In genomic region chr7:34917998-34918397, GRCm38 (mm10) we compare ENCODE assay signal across 20 mouse cellular contexts. TPM values are rescaled to one million over a fixed set of nuclear protein-coding genes. Genes with fewer than 3 reads are reported as not detected.
DNase-seq lines count a peak whose midpoint lies in the region; ATAC-seq and TF ChIP-seq lines count a peak whose summit lies in the region.
"Had no signal": no experiment of that assay in that cellular context is flagged by ENCODE, and none has a peak within 500 bp of the region (broad histone marks: within the 10 kb centered on the region; RNA-seq: fewer than 3 reads in every experiment).

No protein-coding gene starts in this region.

- H3K9ac ChIP-seq in kidney, postnatal 0 days (ENCODE audit: low read depth, low read length), result no peak overlapping the region
- H3K9ac ChIP-seq: embryonic facial prominence, embryonic 13.5 days; forebrain, embryonic 12.5 days; forebrain, postnatal 0 days; heart, embryonic 15.5 days; hindbrain, embryonic 14.5 days had no signal

- DNase-seq in kidney, adult 2 months, result no peak
- no peak for DNase-seq in kidney, adult 8-10 months
- no peak for DNase-seq in kidney, postnatal 0 days (ENCODE audit: low spot score)
- no peak for DNase-seq in kidney, adult 11 months
- DNase-seq in G1E (ENCODE audit: low spot score), result no peak
- no peak for DNase-seq in spleen, adult 12 weeks (ENCODE audit: low spot score)
- DNase-seq: adrenal gland, adult 8-10 months; adrenal gland, postnatal 36 days; cerebellum, adult 11 months; cerebellum, adult 8-10 months; cerebellum, postnatal 14 days; forebrain, postnatal 0 days had no signal

- no peak for TF ChIP-seq POLR2A in kidney, adult 2 months (IDR thresholded peaks at IDR 0.05; ENCODE audit: low read depth, low read length)

- H3K4me1 ChIP-seq in kidney, adult 2 months (ENCODE audit: control insufficient read depth, insufficient read depth, low read length), result peaks cover 49% of the 10 kb centered on the region
- peaks cover 13% of the 10 kb centered on the region; the same call in 1 of the 2 replicates for H3K4me1 ChIP-seq in kidney, postnatal 0 days (replicated peaks; ENCODE audit: insufficient read depth, low read length)
- H3K4me1 ChIP-seq in G1E (ENCODE audit: insufficient read depth, low read depth, low read length), result peaks cover 16% of the 10 kb centered on the region
- no peaks in the 10 kb centered on the region for H3K4me1 ChIP-seq in brown adipose tissue, adult 24 weeks (ENCODE audit: control insufficient read depth, insufficient read depth, insufficient read length, low read length)

- no peaks in the 10 kb centered on the region for H3K27me3 ChIP-seq in kidney, adult 2 months (replicated peaks; ENCODE audit: control insufficient read depth, insufficient read depth, low read length)
- H3K27me3 ChIP-seq in kidney, postnatal 0 days (ENCODE audit: insufficient read depth, low read length), result no peaks in the 10 kb centered on the region
- no peaks in the 10 kb centered on the region for H3K27me3 ChIP-seq in G1E (ENCODE audit: insufficient read depth, low read length)
- H3K27me3 ChIP-seq: CH12.LX; embryonic facial prominence, embryonic 13.5 days; forebrain, embryonic 12.5 days; heart, embryonic 15.5 days had no signal

- no peak for ATAC-seq in kidney, postnatal 0 days (replicated peaks; ENCODE audit: low FRiP score, low read depth)
- ATAC-seq in G1E (ENCODE audit: extremely low read depth, insufficient number of reproducible peaks, low FRiP score, poor library complexity, severe bottlenecking), result 0 out of 2 replicates have a peak, but pooled peaks have one; percentile 15
- ATAC-seq: forebrain, postnatal 0 days had no signal

- peak overlapping the region; percentile 14 for H3K27ac ChIP-seq in kidney, adult 2 months (ENCODE audit: insufficient read depth, low read depth, low read length)
- peak overlapping the region; percentile 77 for H3K27ac ChIP-seq in kidney, postnatal 0 days
- H3K27ac ChIP-seq in brown adipose tissue, adult 24 weeks (replicated peaks; ENCODE audit: low read depth, low read length), result peak overlapping the region; percentile 50; the same call in 1 of the 2 replicates
- H3K27ac ChIP-seq: embryonic facial prominence, embryonic 13.5 days; forebrain, embryonic 12.5 days; heart, adult 2 months; heart, embryonic 15.5 days; hindbrain, embryonic 14.5 days had no signal

- 82% methylated on average over 4 of the region's 4 CpGs for WGBS in kidney, adult 2 months
- WGBS in kidney, postnatal 0 days, result 73% methylated on average over 4 of the region's 4 CpGs

- H3K4me2 ChIP-seq in kidney, postnatal 0 days (ENCODE audit: low read length), result no peak overlapping the region
- H3K4me2 ChIP-seq: embryonic facial prominence, embryonic 13.5 days; forebrain, embryonic 12.5 days; heart, embryonic 11.5 days; heart, embryonic 15.5 days; hindbrain, embryonic 14.5 days had no signal

- H3K36me3 ChIP-seq in kidney, adult 2 months (ENCODE audit: control insufficient read depth, insufficient read depth, low read length), result no peaks in the 10 kb centered on the region
- 0 out of 2 replicates have a peak, but pooled peaks cover 3% of the 10 kb centered on the region for H3K36me3 ChIP-seq in kidney, postnatal 0 days (ENCODE audit: insufficient read depth, low read length)
- peaks cover 52% of the 10 kb centered on the region for H3K36me3 ChIP-seq in G1E (replicated peaks)
- H3K36me3 ChIP-seq: forebrain, embryonic 12.5 days; heart, embryonic 15.5 days had no signal

- no peak for TF ChIP-seq CTCF in kidney, adult 2 months (conservative IDR thresholded peaks at IDR 0.05; ENCODE audit: insufficient read depth, insufficient read length, low read depth, low read length)
- no peak for TF ChIP-seq CTCF in kidney, postnatal 0 days (IDR thresholded peaks at IDR 0.05; ENCODE audit: low read depth)
- TF ChIP-seq CTCF in G1E (IDR thresholded peaks at IDR 0.05; ENCODE audit: low read depth, low read length), result no peak

- H3K4me3 ChIP-seq in kidney, adult 2 months (ENCODE audit: insufficient read depth, low read depth, low read length), result no peak overlapping the region
- no peak overlapping the region for H3K4me3 ChIP-seq in kidney, postnatal 0 days (replicated peaks; ENCODE audit: low read depth, low read length)
- no peak overlapping the region for H3K4me3 ChIP-seq in G1E (ENCODE audit: low read depth, low read length)
- no peak overlapping the region for H3K4me3 ChIP-seq in brown adipose tissue, adult 24 weeks (ENCODE audit: insufficient read depth, low read depth, low read length)
- H3K4me3 ChIP-seq: embryonic facial prominence, embryonic 13.5 days; forebrain, embryonic 12.5 days; heart, adult 2 months; heart, embryonic 15.5 days had no signal

- no peaks in the 10 kb centered on the region for H3K9me3 ChIP-seq in kidney, postnatal 0 days (replicated peaks; ENCODE audit: low read length)
- no peaks in the 10 kb centered on the region for H3K9me3 ChIP-seq in G1E (replicated peaks)
- H3K9me3 ChIP-seq: embryonic facial prominence, embryonic 13.5 days; forebrain, embryonic 12.5 days; heart, embryonic 15.5 days had no signal

RNA-seq across cellular contexts. Expression of gene Pepd, which starts 5.8 kb away (rescaled TPM):
- polyA plus RNA-seq in kidney, adult 2 months (2012; rRNA removed), result 299 and 326 TPM in 2 replicates
- polyA plus RNA-seq in kidney, postnatal 0 days (2015; fragmentation: Nextera tagmentation; extraction: Ambion mirVana), result 150 and 172 TPM in 2 replicates
- total RNA-seq in G1E (2014; fragmentation: Nextera tagmentation), result 12.2 and 12.7 TPM in 2 replicates
- total RNA-seq in G1E (2017), result 51.0 and 53.2 TPM in 2 replicates
- polyA plus RNA-seq in G1E (2012), result 10.0 and 11.1 TPM in 2 replicates
- 70.9 and 103 TPM in 2 replicates for polyA plus RNA-seq in brown adipose tissue, adult 24 weeks (2012; ENCODE audit: insufficient read depth, insufficient read length, missing spikeins)

Comparison
In these comparisons a context has a peak if more than half of its experiments do, and no peak if none do; other contexts are left out.
1. H3K27ac ChIP-seq: peak in every context shown above with its lines; median percentile 77 in kidney, postnatal 0 days; 50 in brown adipose tissue, adult 24 weeks; 14 in kidney, adult 2 months.